Mouse (Mus musculus): ENCODE data around the gene Itgal. TPM values are rescaled to one million over a fixed set of nuclear protein-coding genes. Genes with fewer than 3 reads are reported as not detected.
A peak's percentile ranks its signal among the peaks of the same experiment; 100 is the strongest.

The Itgal gene
- polyA plus RNA-seq, 1 experiment from 2014 or later, result 0.09 TPM

DNA sequence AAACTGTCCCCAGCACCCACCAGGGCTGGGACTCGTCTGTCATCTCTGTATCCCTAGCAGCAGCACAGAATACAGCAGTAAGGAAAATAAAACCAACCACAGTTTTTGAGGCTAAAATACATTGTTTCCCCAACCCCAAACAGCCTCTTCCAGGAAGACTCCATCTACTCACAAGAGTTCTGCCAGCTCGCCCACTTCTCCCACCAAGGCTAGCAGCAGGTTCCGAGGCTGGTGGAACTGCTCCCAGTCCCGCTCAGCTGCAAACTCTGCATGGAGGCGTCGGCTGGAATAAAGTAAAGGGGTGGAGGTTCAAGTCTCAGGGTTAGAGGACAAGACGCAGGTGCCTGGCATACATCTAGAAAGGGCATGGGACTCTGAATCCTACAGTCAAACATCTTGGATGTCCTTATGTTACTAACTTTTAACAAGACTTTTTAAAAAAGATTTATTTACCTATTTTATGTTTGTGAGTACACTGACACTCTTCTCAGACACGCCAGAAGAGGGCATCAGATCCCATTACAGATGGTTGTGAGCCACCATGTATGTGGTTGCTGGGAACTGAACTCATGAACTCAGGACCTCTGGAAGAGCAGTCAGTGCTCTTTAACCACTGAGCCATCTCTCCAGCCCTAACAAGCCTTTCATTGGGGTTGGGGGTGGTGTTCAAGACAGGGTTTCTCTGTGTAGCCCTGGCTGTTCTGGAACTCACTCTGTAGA, 36.7 kb upstream of the Itgal start:
- Histone ChIP-seq H3K27me3 (ENCODE audit: control insufficient read depth, insufficient read depth, low read length) (no peaks in the 10 kb centered on the region), H3K27ac (ENCODE audit: low read depth, low read length) (no peak overlapping the region), H3K9ac (replicated peaks; ENCODE audit: low read depth, low read length) (no peak overlapping the region), H3K4me2 (ENCODE audit: low read depth, low read length) (peak overlapping the region; percentile 70), H3K4me1 (ENCODE audit: control insufficient read depth, insufficient read depth, low read length) (peaks cover 13% of the 10 kb centered on the region; the same call in 1 of the 2 replicates), H3K4me3 (ENCODE audit: low read depth, low read length) (no peak overlapping the region), H3K36me3 (ENCODE audit: control insufficient read depth, insufficient read depth, low read length) (no peaks in the 10 kb centered on the region), H3K9me3 (ENCODE audit: control insufficient read depth, low read length) (no peaks in the 10 kb centered on the region)
- WGBS, result 75% methylated on average over 8 of the region's 8 CpGs
- ATAC-seq (ENCODE audit: low read depth), result no peak

DNA sequence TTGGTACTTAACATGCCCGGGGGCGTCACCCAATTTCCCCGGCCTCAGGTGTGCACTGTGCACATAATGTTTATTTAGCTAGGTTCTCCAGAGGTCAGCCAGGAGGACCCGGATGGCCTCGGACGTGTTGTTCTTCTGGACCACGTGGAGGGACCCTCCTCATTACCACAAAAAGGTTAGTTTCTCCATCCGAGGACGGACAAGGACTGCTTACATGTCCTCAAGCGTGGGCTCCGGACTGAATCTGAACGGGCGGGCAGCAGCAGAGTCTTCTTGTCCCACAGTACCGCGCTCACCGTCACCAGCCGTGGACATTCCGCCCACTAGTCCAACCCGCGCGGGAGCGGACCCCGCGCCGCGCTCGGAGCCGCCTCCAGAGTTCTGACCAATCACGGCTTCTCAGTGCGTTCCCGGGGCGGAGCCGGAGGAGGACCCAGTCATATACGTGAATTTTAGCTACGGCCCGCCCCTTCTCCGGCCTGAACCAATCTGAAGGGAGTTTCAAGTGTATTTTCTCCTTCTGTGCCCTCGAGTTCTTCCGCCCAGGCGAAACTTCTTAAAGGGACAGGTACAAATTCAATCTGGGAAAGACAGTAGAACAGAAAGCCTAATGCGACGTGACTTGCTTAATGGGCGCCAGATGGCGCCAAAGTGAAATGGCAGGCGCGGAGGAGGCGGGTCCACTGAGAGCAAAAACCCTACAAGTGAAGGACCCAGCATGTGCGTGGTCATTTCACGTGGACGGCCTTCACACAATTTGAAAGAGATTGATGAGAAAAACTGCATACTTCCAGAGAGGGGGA, 35.5 kb upstream of the Itgal start, which contains the start of gene Dctpp1:
Gene Dctpp1, minus strand, starts transcription at position 401 of the 803 bp plus-strand sequence.
- H3K9ac ChIP-seq (replicated peaks; ENCODE audit: low read depth, low read length), result peak within 1 kb of the TSS; percentile 60
- peak within 1 kb of the TSS; percentile 70 for H3K4me2 ChIP-seq (ENCODE audit: low read depth, low read length)
- no peak within 1 kb of the TSS for H3K27ac ChIP-seq (ENCODE audit: low read depth, low read length)
- WGBS, result under 1% methylated on average over 50 of the region's 50 CpGs
- H3K4me1 ChIP-seq (ENCODE audit: control insufficient read depth, insufficient read depth, low read length), result peaks cover 6% of the 10 kb centered on the region; the same call in 1 of the 2 replicates
- peak within 1 kb of the TSS; percentile 63 for H3K4me3 ChIP-seq (ENCODE audit: low read depth, low read length)
- no peaks in the 10 kb centered on the region for H3K9me3 ChIP-seq (ENCODE audit: control insufficient read depth, low read length)
- peak; percentile 98 for ATAC-seq (ENCODE audit: low read depth)
- no peaks in the 10 kb centered on the region for H3K36me3 ChIP-seq (ENCODE audit: control insufficient read depth, insufficient read depth, low read length)
- no peaks in the 10 kb centered on the region for H3K27me3 ChIP-seq (ENCODE audit: control insufficient read depth, insufficient read depth, low read length)

DNA sequence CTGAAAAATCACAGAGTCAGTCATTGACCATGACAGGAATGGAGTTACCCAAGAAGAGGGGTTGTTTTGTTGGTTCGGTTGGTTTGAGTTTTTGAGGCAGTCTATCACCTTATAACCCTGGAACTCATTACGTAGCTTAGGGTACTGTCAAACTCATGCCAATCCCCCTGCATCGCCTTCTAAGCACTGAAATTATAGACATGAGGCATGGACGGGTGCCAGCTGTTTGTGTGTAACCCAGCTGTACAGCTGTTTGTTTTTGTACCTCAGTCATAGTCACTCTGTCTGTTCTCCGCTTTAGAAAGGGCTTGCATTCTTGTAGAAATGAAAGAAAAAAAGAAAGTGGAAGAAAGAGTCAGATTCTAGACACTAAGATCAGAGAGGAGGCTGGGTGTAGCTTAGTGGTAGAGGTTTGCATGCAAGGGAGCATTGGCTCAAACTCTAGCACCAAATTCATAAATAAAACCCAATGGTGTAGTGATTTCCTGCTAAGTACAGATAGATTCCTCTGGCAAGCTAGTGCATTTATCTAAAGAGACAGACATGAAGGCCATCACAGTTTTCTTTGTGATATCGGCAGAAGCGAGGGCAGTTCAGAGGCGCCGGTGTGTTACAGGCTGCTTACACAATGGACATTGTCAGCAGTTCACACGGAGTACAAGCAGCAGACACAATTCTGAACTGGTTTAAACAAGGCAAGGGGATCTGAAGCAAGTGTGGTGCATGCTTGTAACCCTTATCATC, 33.7 kb upstream of the Itgal start:
- Histone ChIP-seq H3K4me2 (ENCODE audit: low read depth, low read length) (no peak overlapping the region), H3K4me3 (ENCODE audit: low read depth, low read length) (no peak overlapping the region), H3K9me3 (ENCODE audit: control insufficient read depth, low read length) (no peaks in the 10 kb centered on the region), H3K36me3 (ENCODE audit: control insufficient read depth, insufficient read depth, low read length) (no peaks in the 10 kb centered on the region), H3K27me3 (ENCODE audit: control insufficient read depth, insufficient read depth, low read length) (no peaks in the 10 kb centered on the region), H3K4me1 (ENCODE audit: control insufficient read depth, insufficient read depth, low read length) (peaks cover 6% of the 10 kb centered on the region; the same call in 1 of the 2 replicates), H3K9ac (replicated peaks; ENCODE audit: low read depth, low read length) (no peak overlapping the region), H3K27ac (ENCODE audit: low read depth, low read length) (no peak overlapping the region)
- ATAC-seq (ENCODE audit: low read depth), result no peak
- WGBS, result 86% methylated on average over 10 of the region's 10 CpGs

DNA sequence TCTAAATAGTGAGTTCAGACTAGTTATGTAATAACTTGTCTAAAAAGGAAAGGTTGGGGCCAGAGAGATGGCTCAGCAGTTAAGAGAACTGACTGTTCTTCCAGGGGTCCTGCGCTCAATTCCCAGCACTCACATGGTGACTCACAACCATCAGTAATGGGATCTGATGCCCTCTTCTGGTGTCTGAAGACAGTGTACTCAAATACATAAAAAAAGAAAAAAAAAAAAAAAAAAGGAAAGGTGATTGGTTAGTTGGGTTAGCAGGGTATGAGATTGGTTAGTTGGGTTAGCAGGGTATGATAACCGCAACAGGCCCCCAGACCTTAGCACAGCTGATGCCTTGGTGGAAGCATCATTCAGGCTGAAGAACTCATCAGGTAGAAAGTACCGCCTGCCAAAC, 32.5 kb upstream of the Itgal start:
- H3K4me1 ChIP-seq (ENCODE audit: control insufficient read depth, insufficient read depth, low read length), result peaks cover 6% of the 10 kb centered on the region; the same call in 1 of the 2 replicates
- no peak overlapping the region for H3K27ac ChIP-seq (ENCODE audit: low read depth, low read length)
- no peak for ATAC-seq (ENCODE audit: low read depth)
- H3K27me3 ChIP-seq (ENCODE audit: control insufficient read depth, insufficient read depth, low read length), result no peaks in the 10 kb centered on the region
- H3K9ac ChIP-seq (replicated peaks; ENCODE audit: low read depth, low read length), result no peak overlapping the region
- WGBS, result 96% methylated on average over 3 of the region's 3 CpGs
- no peak overlapping the region for H3K4me3 ChIP-seq (ENCODE audit: low read depth, low read length)
- H3K36me3 ChIP-seq (ENCODE audit: control insufficient read depth, insufficient read depth, low read length), result no peaks in the 10 kb centered on the region
- 0 out of 2 replicates have a peak, but pooled peaks cover 3% of the 10 kb centered on the region for H3K9me3 ChIP-seq (ENCODE audit: control insufficient read depth, low read length)
- no peak overlapping the region for H3K4me2 ChIP-seq (ENCODE audit: low read depth, low read length)

DNA sequence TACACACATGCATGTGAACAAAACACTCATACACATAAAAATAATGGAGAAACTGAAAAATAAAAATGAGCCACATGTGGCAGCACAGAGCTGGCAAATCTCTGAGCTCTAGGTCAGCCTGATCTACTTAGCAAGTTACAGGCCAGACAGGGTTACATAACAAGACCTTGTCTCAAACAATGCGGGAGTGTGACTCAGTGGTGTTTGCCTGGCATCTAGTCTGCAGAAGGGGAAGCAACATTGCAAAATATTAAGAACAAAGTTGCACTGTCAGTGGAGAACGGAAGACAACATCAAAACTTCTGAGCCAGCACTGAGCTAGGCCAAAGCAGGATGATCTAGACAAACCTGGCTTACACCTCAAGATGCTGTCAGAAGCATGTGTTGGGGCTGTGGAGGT, 25.8 kb upstream of the Itgal start:
- 89% methylated on average over 2 of the region's 2 CpGs for WGBS
- H3K27me3 ChIP-seq (ENCODE audit: control insufficient read depth, insufficient read depth, low read length), result no peaks in the 10 kb centered on the region
- H3K4me2 ChIP-seq (ENCODE audit: low read depth, low read length), result no peak overlapping the region
- no peaks in the 10 kb centered on the region for H3K36me3 ChIP-seq (ENCODE audit: control insufficient read depth, insufficient read depth, low read length)
- H3K4me1 ChIP-seq (ENCODE audit: control insufficient read depth, insufficient read depth, low read length), result peaks cover 12% of the 10 kb centered on the region
- no peak overlapping the region for H3K27ac ChIP-seq (ENCODE audit: low read depth, low read length)
- H3K4me3 ChIP-seq (ENCODE audit: low read depth, low read length), result no peak overlapping the region
- 0 out of 2 replicates have a peak, but pooled peaks cover 3% of the 10 kb centered on the region for H3K9me3 ChIP-seq (ENCODE audit: control insufficient read depth, low read length)
- no peak for ATAC-seq (ENCODE audit: low read depth)
- no peak overlapping the region for H3K9ac ChIP-seq (replicated peaks; ENCODE audit: low read depth, low read length)

DNA sequence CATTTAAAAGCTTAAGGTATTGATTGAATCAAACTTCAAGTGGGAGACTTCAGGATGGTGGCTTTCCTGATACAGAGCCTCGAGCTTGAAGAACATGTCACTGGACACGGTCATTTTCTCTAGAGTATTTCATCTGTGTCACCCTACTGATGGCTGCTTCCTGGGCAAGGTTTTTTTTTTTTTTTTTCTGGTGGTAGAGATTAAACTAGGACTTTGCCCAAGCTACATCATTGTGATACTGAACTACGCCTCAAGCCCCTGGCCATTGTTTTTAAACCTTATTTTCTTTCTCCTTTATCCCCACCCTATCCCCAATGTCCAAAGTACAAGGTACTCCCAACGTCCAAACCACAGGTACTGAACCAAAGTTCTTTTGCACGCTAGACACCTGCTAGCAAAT, 25.4 kb upstream of the Itgal start:
- Histone ChIP-seq H3K9me3 (ENCODE audit: control insufficient read depth, low read length) (0 out of 2 replicates have a peak, but pooled peaks cover 3% of the 10 kb centered on the region), H3K4me1 (ENCODE audit: control insufficient read depth, insufficient read depth, low read length) (peaks cover 12% of the 10 kb centered on the region), H3K4me2 (ENCODE audit: low read depth, low read length) (no peak overlapping the region), H3K27ac (ENCODE audit: low read depth, low read length) (no peak overlapping the region), H3K4me3 (ENCODE audit: low read depth, low read length) (no peak overlapping the region), H3K9ac (replicated peaks; ENCODE audit: low read depth, low read length) (no peak overlapping the region), H3K36me3 (ENCODE audit: control insufficient read depth, insufficient read depth, low read length) (no peaks in the 10 kb centered on the region), H3K27me3 (ENCODE audit: control insufficient read depth, insufficient read depth, low read length) (no peaks in the 10 kb centered on the region)
- ATAC-seq (ENCODE audit: low read depth), result no peak
- 95% methylated on average over 5 of the region's 5 CpGs for WGBS

DNA sequence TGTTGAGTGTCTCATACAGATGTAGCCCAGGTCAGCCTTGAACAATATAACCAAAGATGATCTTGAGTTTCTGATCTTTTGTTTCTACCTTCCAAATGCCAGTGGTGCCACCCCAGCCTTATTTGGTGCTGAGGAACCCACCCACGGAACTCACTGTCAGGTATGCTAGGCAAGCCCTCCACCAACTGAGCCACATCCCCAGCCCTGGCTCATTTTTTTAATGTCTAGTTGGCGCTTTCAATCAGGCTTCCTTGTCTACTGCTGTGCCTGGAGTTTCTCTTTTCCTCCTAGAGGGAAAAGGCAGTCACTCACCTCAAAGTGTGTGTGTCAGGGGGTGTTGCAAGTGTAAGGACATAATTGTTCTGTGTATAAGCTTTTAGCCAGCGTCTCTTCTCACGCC, 25.0 kb upstream of the Itgal start:
- Histone ChIP-seq H3K4me3 (ENCODE audit: low read depth, low read length) (no peak overlapping the region), H3K36me3 (ENCODE audit: control insufficient read depth, insufficient read depth, low read length) (no peaks in the 10 kb centered on the region), H3K9me3 (ENCODE audit: control insufficient read depth, low read length) (0 out of 2 replicates have a peak, but pooled peaks cover 3% of the 10 kb centered on the region), H3K9ac (replicated peaks; ENCODE audit: low read depth, low read length) (no peak overlapping the region), H3K4me1 (ENCODE audit: control insufficient read depth, insufficient read depth, low read length) (peaks cover 12% of the 10 kb centered on the region), H3K27ac (ENCODE audit: low read depth, low read length) (no peak overlapping the region), H3K4me2 (ENCODE audit: low read depth, low read length) (no peak overlapping the region), H3K27me3 (ENCODE audit: control insufficient read depth, insufficient read depth, low read length) (no peaks in the 10 kb centered on the region)
- ATAC-seq (ENCODE audit: low read depth), result no peak
- 93% methylated on average over 4 of the region's 4 CpGs for WGBS

DNA sequence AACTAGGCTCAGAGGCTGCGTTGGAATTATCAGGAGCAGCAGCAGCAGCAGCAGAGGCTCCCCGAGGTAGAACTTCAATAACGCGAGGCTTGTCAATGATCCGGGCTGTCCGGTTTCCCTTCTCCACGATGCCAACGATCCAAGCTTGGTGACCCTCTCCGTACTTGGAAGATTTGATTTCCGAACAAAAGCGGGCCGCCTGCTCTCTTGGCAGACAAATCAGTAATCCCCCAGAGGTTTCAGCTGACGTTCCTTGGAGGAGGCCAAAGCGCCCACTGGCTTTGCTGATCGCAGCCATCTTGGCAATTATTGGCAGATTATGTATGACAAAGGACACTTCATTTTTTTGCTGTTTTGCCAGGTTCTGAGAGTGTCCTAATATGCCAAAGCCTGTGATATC, 23.5 kb upstream of the Itgal start:
- Histone ChIP-seq H3K4me1 (ENCODE audit: control insufficient read depth, insufficient read depth, low read length) (peaks cover 12% of the 10 kb centered on the region), H3K36me3 (ENCODE audit: control insufficient read depth, insufficient read depth, low read length) (no peaks in the 10 kb centered on the region), H3K9me3 (ENCODE audit: control insufficient read depth, low read length) (0 out of 2 replicates have a peak, but pooled peaks cover 3% of the 10 kb centered on the region), H3K4me2 (ENCODE audit: low read depth, low read length) (peak overlapping the region; percentile 88; the same call in 1 of the 2 replicates), H3K4me3 (ENCODE audit: low read depth, low read length) (peak overlapping the region; percentile 88; the same call in 1 of the 2 replicates), H3K27me3 (ENCODE audit: control insufficient read depth, insufficient read depth, low read length) (no peaks in the 10 kb centered on the region), H3K9ac (replicated peaks; ENCODE audit: low read depth, low read length) (no peak overlapping the region), H3K27ac (ENCODE audit: low read depth, low read length) (no peak overlapping the region)
- 91% methylated on average over 15 of the region's 15 CpGs for WGBS
- no peak for ATAC-seq (ENCODE audit: low read depth)
